Mouse (Mus musculus) MEL (cell line): ENCODE measurements around the gene Rdh7. TPM values are rescaled to one million over a fixed set of nuclear protein-coding genes. Genes with fewer than 3 reads are reported as not detected.
"Not testable (repeated sequence)": the region's sequence is repeated elsewhere in the genome, so short reads cannot be mapped to it uniquely, and the experiment has no call there.

ENCODE experiments used
- DNase-seq: peaks from one replicate; pipeline ENCODE4 v3.0.0; 2011; ENCODE audit warnings: low read depth, low spot score
- H3K27ac ChIP-seq: 2 replicates; pipeline ENCODE4 v1.5.1; 2012; ENCODE audit warnings: low read depth, mild to moderate bottlenecking, control low read depth, low read length, moderate library complexity; ENCODE audit not compliant: control insufficient read depth
- H3K27me3 ChIP-seq, 2 experiments: fragments of 150-350 bp in 1 of 2; sonication (generic) in 1 of 2; 2 replicates each; pipeline ENCODE4 v1.6.1; 2012; ENCODE audit warnings: low read length in 2 of 2, mild to moderate bottlenecking in 2 of 2, improper control_type of control experiment in 1 of 2, moderate library complexity in 1 of 2; ENCODE audit not compliant: insufficient read depth in 2 of 2, control insufficient read depth in 1 of 2
- H3K36me3 ChIP-seq, 2 experiments: 2 replicates each; pipeline ENCODE4 v1.6.1; 2012 to 2014; ENCODE audit warnings: low read length in 2 of 2, improper control_type of control experiment in 1 of 2, inconsistent platforms in 1 of 2, mild to moderate bottlenecking in 1 of 2; ENCODE audit not compliant: insufficient read depth in 2 of 2, control insufficient read depth in 1 of 2
- H3K4me1 ChIP-seq, 2 experiments: fragments of 150-350 bp in 1 of 2; sonication (generic) in 1 of 2; 2 replicates each; pipeline ENCODE4 v1.6.1; 2012; ENCODE audit warnings: low read length in 2 of 2, improper control_type of control experiment in 1 of 2, mild to moderate bottlenecking in 1 of 2; ENCODE audit not compliant: insufficient read depth in 2 of 2, control insufficient read depth in 1 of 2
- H3K4me3 ChIP-seq, 2 experiments: fragments of 150-350 bp in 1 of 2; sonication (generic) in 1 of 2; 2 replicates each; pipeline ENCODE4 v1.5.1; 2012; ENCODE audit warnings: low read depth in 2 of 2, low read length in 2 of 2, mild to moderate bottlenecking in 2 of 2, moderate library complexity in 2 of 2, control low read depth in 1 of 2, improper control_type of control experiment in 1 of 2; ENCODE audit not compliant: control insufficient read depth in 1 of 2, insufficient read depth in 1 of 2
- H3K79me2 ChIP-seq: 2 replicates; pipeline ENCODE4 v1.6.1; 2012; ENCODE audit warnings: mild to moderate bottlenecking, low read length, moderate library complexity; ENCODE audit not compliant: control insufficient read depth, poor library complexity, insufficient read depth
- H3K9ac ChIP-seq: 2 replicates; pipeline ENCODE4 v1.6.1; 2012; ENCODE audit warnings: low read depth, mild to moderate bottlenecking, control low read depth, low read length, moderate library complexity; ENCODE audit not compliant: control insufficient read depth, poor library complexity, severe bottlenecking
- H3K9me3 ChIP-seq: fragments of 150-350 bp; sonication (generic); replicated peaks from 2 replicates; pipeline ENCODE4 v1.6.1; 2012; ENCODE audit warnings: mild to moderate bottlenecking, low read length, improper control_type of control experiment, moderate library complexity; ENCODE audit not compliant: insufficient read depth
- BHLHE40 ChIP-seq: IDR thresholded peaks from 2 replicates; pipeline ENCODE4 v1.6.1; 2012; ENCODE audit warnings: low read depth, mild to moderate bottlenecking, inconsistent platforms, low read length, improper control_type of control experiment, borderline replicate concordance
- CTCF ChIP-seq, 3 experiments: IDR thresholded peaks in 2 of 3; conservative IDR thresholded peaks in 1 of 3; 2 replicates each; pipeline ENCODE4 v1.5.1; 2011 to 2012; ENCODE audit warnings: low read length in 3 of 3, low read depth in 2 of 3, mild to moderate bottlenecking in 2 of 3, improper control_type of control experiment in 1 of 3, inconsistent platforms in 1 of 3, mixed read lengths in 1 of 3, moderate library complexity in 1 of 3; ENCODE audit not compliant: control insufficient read depth in 1 of 3, insufficient read depth in 1 of 3, poor library complexity in 1 of 3, severe bottlenecking in 1 of 3
- EP300 ChIP-seq, 2 experiments: IDR thresholded peaks; 2 replicates each; pipeline ENCODE4 v1.6.1; 2011; ENCODE audit warnings: improper control_type of control experiment in 2 of 2, low read length in 2 of 2, low read depth in 1 of 2, mild to moderate bottlenecking in 1 of 2
- JUND ChIP-seq: IDR thresholded peaks from 2 replicates; pipeline ENCODE4 v1.6.1; 2011; ENCODE audit warnings: low read depth, mild to moderate bottlenecking, improper control_type of control experiment, low read length
- MAX ChIP-seq: IDR thresholded peaks from 2 replicates; pipeline ENCODE4 v1.6.1; 2011; ENCODE audit warnings: low read length, improper control_type of control experiment
- MAZ ChIP-seq: IDR thresholded peaks from 2 replicates; pipeline ENCODE4 v1.6.1; 2012; ENCODE audit warnings: low read depth, mild to moderate bottlenecking, inconsistent platforms, low read length, improper control_type of control experiment
- MEF2A ChIP-seq: IDR thresholded peaks from 2 replicates; pipeline ENCODE4 v1.6.1; 2014; ENCODE audit warnings: low read depth, mild to moderate bottlenecking, inconsistent platforms, low read length, improper control_type of control experiment; ENCODE audit not compliant: poor library complexity, insufficient replicate concordance, severe bottlenecking; ENCODE audit errors: extremely low read depth
- NRF1 ChIP-seq: IDR thresholded peaks from 2 replicates; pipeline ENCODE4 v1.6.1; 2014; ENCODE audit warnings: low read depth, mild to moderate bottlenecking, inconsistent platforms, low read length, improper control_type of control experiment, moderate library complexity; ENCODE audit not compliant: poor library complexity, insufficient read depth, severe bottlenecking
- POLR2A ChIP-seq, 2 experiments: IDR thresholded peaks; 2 replicates each; pipeline ENCODE4 v1.6.1; 2011 to 2012; ENCODE audit warnings: low read length in 2 of 2, mild to moderate bottlenecking in 2 of 2, control low read depth in 1 of 2, improper control_type of control experiment in 1 of 2, low read depth in 1 of 2, moderate library complexity in 1 of 2; ENCODE audit not compliant: control insufficient read depth in 1 of 2, insufficient read depth in 1 of 2, poor library complexity in 1 of 2
- RAD21 ChIP-seq: IDR thresholded peaks from 2 replicates; pipeline ENCODE4 v1.6.1; 2011; ENCODE audit warnings: mild to moderate bottlenecking, low read depth, low read length, improper control_type of control experiment
- RCOR1 ChIP-seq: IDR thresholded peaks from 2 replicates; pipeline ENCODE4 v1.6.1; 2012; ENCODE audit warnings: low read depth, mild to moderate bottlenecking, inconsistent platforms, low read length, improper control_type of control experiment
- TBP ChIP-seq: IDR thresholded peaks from 2 replicates; pipeline ENCODE4 v1.8.0; 2011; ENCODE audit warnings: low read depth, low read length, improper control_type of control experiment
- ZMIZ1 ChIP-seq: IDR thresholded peaks from 2 replicates; pipeline ENCODE4 v1.6.1; 2012; ENCODE audit warnings: low read depth, mild to moderate bottlenecking, inconsistent platforms, low read length, improper control_type of control experiment, moderate library complexity
- polyA plus RNA-seq, 2 experiments: library from polyadenylated mRNA; stranded (reverse) in 1 of 2; unstranded in 1 of 2; fragments of >175 nt in 1 of 2; fragments of >200 nt in 1 of 2; gene quantifications; 2 replicates each; pipeline versions ENCODE4 v1.2.1 to v1.2.4; 2012; ENCODE audit warnings: low replicate concordance in 2 of 2, low read depth in 1 of 2; ENCODE audit not compliant: insufficient read length in 2 of 2, insufficient read depth in 1 of 2, missing spikeins in 1 of 2
- total RNA-seq: library from RNA; depleted of rRNA; stranded (reverse); fragments of 300-350 nt; gene quantifications from 2 replicates; pipeline ENCODE4 v1.2.3, GENCODE M21; 2012

Gene Rdh7
- total and polyA plus RNA-seq, 3 experiments: not detected

- Histone ChIP-seq H3K4me1 (no peaks in the 10 kb centered on the region), H3K9me3 (no peaks in the 10 kb centered on the region), H3K27me3 (peaks cover 8 to 9% of the 10 kb centered on the region in 2 experiments), H3K27ac (no peak overlapping the region), H3K4me3 (no peak overlapping the region), H3K9ac (no peak overlapping the region), H3K36me3 (no peaks in the 10 kb centered on the region), H3K79me2 (no peaks in the 10 kb centered on the region)
- TF ChIP-seq ZMIZ1 (no peak), MEF2A (no peak), RAD21 (no peak), NRF1 (no peak)
- no peak for DNase-seq
Observed at GRCm38 (mm10) chr10:127922241-127922640, 33.6 kb upstream of the Rdh7 start.

GRCm38 (mm10) chr10:127917651-127918050, 29.0 kb upstream of the Rdh7 start:
- Histone ChIP-seq H3K79me2 (no peaks in the 10 kb centered on the region), H3K36me3 (no peaks in the 10 kb centered on the region), H3K27ac (no peak overlapping the region), H3K4me3 (no peak overlapping the region), H3K9me3 (no peaks in the 10 kb centered on the region), H3K9ac (no peak overlapping the region), H3K4me1 (no peaks in the 10 kb centered on the region), H3K27me3 (peaks cover 7 to 8% of the 10 kb centered on the region in 2 experiments)
- no peak for TF ChIP-seq BHLHE40
- TF ChIP-seq RCOR1: no peak
- TF ChIP-seq MAX: no peak
- TF ChIP-seq MEF2A: no peak
- no peak for TF ChIP-seq CTCF (IDR thresholded peaks at IDR 0.05 in 2 of 3, conservative IDR thresholded peaks at IDR 0.05 in 1 of 3; ENCODE audit: control insufficient read depth in 1 of 3, insufficient read depth in 1 of 3, low read depth in 2 of 3, low read length in 3 of 3, poor library complexity in 1 of 3, severe bottlenecking in 1 of 3)
- no peak for TF ChIP-seq MAZ
- no peak for TF ChIP-seq RAD21
- no peak for TF ChIP-seq EP300 (IDR thresholded peaks at IDR 0.05; ENCODE audit: low read depth in 1 of 2, low read length in 2 of 2)
- TF ChIP-seq TBP: no peak
- no peak for TF ChIP-seq JUND
- TF ChIP-seq POLR2A (IDR thresholded peaks at IDR 0.05; ENCODE audit: control insufficient read depth in 1 of 2, insufficient read depth in 1 of 2, low read depth in 1 of 2, low read length in 2 of 2, poor library complexity in 1 of 2): no peak
- no peak for DNase-seq

GRCm38 (mm10) chr10:127917183-127917582, 28.6 kb upstream of the Rdh7 start:
- H3K27me3 ChIP-seq, H3K4me3 ChIP-seq, H3K27ac ChIP-seq, H3K79me2 ChIP-seq, H3K9me3 ChIP-seq, H3K4me1 ChIP-seq, H3K36me3 ChIP-seq, H3K9ac ChIP-seq: not testable (repeated sequence)
- DNase-seq: peak; percentile 33
